Mouse (Mus musculus): ENCODE data around the gene Tpcn2.

Gene Tpcn2

DNA sequence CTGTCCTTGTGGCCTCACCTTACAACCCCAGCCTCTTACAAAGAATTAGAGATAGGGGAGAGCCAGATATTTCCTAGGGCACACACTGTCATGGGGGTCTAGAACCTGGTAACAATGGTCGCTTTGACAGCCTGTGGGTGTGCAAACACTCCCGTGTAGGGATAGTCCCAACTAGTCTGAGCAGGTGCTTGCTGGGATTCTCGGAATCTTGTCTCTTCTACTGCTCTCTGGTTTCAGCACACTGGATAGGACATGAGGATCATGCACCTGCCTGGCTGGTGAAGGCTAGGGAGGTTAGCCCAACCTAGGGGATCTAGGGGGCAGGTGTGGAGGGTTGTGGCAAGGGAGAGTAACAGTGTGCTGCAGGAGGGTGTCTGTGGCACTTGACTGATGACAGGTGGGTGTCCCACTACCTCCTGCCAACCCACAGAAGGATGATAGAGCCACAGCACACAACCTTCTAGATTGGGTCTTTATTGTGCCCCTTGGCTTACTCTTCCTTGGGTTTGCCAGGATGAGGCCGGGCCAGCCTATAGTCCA, 78.4 kb downstream of the Tpcn2 start:
- no peak for DNase-seq (ENCODE audit: low spot score in 2 of 2)

GRCm38 (mm10) chr7:145199711-145200110, 84.1 kb downstream of the Tpcn2 start:
- no peak for DNase-seq (ENCODE audit: low spot score in 2 of 2)

- DNase-seq (ENCODE audit: low spot score in 2 of 2): no peak
Observed at GRCm38 (mm10) chr7:145198223-145198714, 85.5 kb downstream of the Tpcn2 start.

DNA sequence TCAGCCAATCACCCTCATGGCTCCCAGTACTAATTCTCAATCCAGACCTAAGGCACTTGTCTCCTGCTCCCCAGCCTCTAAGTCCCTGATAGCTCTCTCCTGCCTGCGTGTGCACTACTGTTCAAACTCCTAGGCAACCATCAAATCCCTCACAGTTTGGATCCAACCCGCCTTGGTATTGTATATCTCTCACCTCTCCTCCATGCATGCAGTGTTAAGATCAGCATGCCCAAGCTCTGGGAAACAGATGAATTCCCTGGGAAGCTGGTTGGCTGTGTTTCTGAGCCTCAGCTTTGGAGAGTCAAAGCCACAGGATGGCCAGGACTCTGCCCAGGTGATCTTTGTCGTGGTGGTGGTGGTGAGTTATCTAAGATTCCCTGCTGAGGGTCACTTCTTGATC, 86.1 kb downstream of the Tpcn2 start:
- DNase-seq (ENCODE audit: low spot score in 2 of 2): no peak

GRCm38 (mm10) chr7:145197042-145197441, 86.8 kb downstream of the Tpcn2 start:
- no peak for DNase-seq (ENCODE audit: low spot score in 2 of 2)

GRCm38 (mm10) chr7:145196340-145196739, 87.5 kb downstream of the Tpcn2 start:
- DNase-seq (ENCODE audit: low spot score in 2 of 2): no peak

DNA sequence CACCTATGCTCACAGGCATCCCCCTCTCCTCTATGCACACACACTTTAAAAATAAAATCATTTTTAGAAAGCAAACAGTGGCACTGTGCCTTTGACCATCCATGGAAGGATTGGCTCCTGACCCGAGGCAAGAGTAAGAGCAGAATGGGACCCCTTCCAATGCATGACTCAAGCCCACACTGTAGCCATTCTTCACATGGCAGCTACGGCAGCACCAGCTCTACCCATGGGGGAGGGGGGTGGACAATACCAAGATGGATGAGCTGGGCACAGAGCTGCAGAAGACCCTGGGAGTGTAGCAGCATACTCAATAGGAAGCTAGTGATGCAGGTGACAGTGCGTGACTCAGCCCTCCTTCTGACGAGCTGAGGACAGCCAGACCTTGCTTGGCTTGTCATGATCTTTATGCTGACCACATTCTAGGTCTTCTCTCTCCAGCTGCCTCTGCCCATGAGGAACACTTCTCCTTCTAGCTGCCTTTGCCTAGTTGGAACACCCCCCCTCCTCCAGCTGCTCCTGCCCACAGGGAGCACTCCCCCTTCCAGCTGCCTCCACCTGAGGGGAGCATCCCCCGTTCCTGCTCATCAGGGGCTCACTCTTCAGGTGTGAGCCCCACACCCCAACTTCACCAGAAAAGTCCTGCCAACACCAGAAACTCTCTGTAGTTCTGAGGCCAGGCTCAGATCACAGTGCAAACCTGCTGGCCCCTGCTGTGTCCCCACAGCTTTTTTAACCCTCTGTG, 88.5 kb downstream of the Tpcn2 start:
- no peak for DNase-seq (ENCODE audit: low spot score in 2 of 2)

DNA sequence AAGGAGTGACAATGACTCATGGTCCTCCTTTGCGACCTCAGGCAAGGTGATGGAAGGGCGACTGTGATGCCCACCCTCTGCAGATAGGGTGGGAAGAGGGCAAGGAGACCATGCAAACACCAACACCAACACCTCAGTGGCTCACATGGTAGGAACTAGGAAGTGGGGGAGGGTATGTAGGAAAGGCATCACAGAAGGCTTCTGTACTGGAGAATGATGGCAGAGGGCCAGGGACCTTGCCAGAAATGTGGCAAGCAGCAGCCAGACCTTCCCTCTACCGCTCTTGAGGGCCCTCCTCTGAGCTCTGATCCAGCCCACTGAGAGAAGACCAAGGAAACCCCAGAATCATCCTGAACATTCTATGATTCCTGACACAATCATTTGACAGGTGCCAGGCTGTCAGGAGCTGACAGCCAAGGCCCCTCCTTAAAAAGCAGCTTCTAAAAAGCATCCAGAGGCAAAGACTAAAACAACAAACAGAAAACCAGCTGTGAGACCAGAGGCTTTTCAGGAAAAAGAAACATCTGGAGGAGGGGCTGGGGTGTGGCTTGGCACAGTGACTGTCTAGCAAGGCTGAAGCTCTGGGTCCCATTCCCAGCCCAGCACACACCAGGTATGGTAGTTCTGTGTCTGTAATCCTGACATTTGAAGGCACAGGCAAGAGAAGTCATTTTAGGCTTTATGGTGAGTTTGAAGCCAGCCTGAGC, 89.2 kb downstream of the Tpcn2 start:
- DNase-seq (ENCODE audit: low spot score in 2 of 2): no peak

DNA sequence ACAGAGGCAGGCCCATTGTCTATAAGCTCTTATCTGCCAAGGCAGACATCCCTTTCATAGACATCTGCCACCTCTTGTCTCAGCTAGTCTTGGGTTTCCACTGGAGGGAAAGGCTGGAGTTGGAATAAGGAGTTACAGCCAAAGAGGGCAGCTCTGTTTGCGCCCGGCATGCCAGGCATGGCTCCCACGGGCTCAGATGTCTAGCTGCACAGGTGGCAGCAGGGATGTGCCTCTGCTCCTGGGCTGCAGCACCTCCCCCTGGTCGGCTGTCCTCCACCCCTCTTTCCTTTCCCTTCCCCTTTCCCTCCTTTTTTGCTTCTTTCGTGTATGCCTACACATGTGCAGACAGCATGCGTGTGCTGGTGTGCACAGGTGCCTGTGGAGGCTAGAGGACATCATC, 91.0 kb downstream of the Tpcn2 start:
- DNase-seq (ENCODE audit: low spot score in 2 of 2): no peak

DNA sequence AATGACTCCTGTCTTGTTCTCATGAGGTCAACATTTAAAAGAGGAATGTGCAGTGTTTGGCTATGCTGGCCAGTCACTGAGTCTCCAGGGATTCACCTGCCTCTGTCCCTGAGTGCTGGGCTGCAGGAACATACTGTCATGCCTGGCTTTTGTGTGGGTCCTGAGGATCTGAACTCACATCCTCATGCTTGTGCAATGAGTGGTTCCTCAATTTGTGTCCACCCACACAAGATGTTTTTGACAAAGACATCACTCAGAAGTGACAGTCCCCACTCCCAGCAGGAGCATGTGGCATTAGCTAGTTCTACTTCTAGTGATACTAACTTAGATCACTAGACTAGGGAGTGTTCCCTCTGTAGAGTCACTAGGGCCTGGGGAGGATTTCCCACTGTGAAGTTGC, 93.3 kb downstream of the Tpcn2 start:
- DNase-seq (ENCODE audit: low spot score in 2 of 2): no peak

DNA sequence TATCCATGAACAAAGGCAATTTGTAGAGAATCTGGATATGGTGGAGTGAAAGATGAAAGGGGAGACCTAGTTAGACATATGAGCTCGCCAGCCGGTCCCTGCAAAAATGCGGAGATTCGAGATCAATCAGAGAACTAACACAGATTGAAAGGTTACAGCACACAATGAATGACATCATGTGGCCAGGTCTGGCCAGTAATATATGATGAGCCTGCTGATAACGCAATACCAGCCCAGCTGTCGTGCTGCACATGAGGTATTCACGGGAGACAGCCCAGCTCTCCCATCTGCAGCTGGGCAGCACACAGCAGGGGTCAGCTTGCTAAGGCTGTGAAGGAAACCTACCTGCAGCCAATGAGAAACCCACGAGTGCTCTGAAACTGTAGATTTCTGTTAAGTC, 94.5 kb downstream of the Tpcn2 start:
- DNase-seq (ENCODE audit: low spot score in 2 of 2): no peak

- DNase-seq (ENCODE audit: low spot score in 2 of 2): no peak
Observed at GRCm38 (mm10) chr7:145187802-145188201, 96.0 kb downstream of the Tpcn2 start.

GRCm38 (mm10) chr7:145182388-145182787, 101.4 kb downstream of the Tpcn2 start:
- DNase-seq (ENCODE audit: low spot score in 2 of 2): no peak

DNA sequence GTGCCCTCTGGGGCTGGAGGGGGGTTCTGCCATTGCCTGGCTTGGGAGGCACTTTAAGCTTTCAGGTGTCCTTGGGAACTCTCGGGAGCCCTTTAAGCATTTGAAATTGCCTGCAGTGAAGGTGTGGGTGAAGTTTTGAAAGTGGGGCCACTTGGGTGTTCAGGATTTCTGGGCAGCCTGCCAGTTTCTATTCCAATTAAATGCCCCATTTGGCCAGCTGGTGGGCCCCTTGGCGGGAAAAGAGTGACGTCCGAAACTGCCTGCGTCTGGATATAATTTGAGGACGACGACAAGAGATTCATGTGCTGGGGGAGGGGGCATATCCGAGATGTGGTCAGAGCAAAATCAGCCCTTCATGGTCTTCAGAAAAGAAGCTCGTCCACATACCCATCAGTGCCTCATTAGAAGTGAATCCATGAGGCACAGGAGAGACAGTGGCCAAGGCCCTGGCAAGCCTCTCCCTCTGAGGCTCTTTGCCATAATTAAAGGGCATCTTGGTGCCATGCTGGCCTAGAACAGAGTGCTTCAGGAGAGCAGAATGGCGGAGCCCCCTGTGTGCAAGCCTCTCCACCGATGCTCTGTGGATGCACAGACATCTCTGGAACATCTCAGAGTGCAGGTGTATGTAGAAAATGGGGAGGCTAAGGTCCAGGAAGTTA, 102.3 kb downstream of the Tpcn2 start:
- no peak for DNase-seq (ENCODE audit: low spot score in 2 of 2)

GRCm38 (mm10) chr7:145179691-145180091, 104.1 kb downstream of the Tpcn2 start:
- DNase-seq (ENCODE audit: low spot score in 2 of 2): no peak

GRCm38 (mm10) chr7:145176750-145177589, 106.8 kb downstream of the Tpcn2 start:
- no peak for DNase-seq (ENCODE audit: low spot score in 2 of 2)

DNA sequence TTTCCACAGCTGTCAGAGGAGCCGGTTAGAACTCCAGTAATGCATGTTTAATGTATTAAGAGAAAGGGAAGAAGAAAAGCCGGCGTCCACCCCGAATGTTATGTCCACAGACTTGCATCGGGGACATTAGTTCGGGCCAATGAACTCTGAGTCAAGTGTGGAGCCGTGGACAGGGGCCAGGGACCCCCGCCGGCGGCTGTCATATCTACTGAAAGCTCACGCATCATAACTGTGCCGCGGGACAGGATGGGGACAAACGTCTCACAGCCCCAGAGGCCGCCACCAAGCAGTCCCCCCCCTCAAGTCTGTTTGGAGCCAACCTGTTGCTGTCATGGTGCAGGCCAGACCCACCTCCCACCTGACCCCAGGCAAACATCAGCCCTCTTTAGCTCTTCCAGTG, 110.2 kb downstream of the Tpcn2 start:
- no peak for DNase-seq (ENCODE audit: low spot score in 2 of 2)

GRCm38 (mm10) chr7:145173116-145173515, 110.7 kb downstream of the Tpcn2 start:
- DNase-seq (ENCODE audit: low spot score in 2 of 2): no peak

- DNase-seq (ENCODE audit: low spot score in 2 of 2): no peak
Observed at GRCm38 (mm10) chr7:145169703-145170102, 114.1 kb downstream of the Tpcn2 start.

GRCm38 (mm10) chr7:145159283-145160240, 124.2 kb downstream of the Tpcn2 start:
- DNase-seq (ENCODE audit: low spot score in 2 of 2): no peak

Data from spleen, postnatal 36 days (tissue).